Mouse (Mus musculus) lung, embryonic 15.5 days (tissue): ENCODE data around the gene Gm17657. TPM values are rescaled to one million over a fixed set of nuclear protein-coding genes. Genes with fewer than 3 reads are reported as not detected.
"Not testable (repeated sequence)": the region's sequence is repeated elsewhere in the genome, so short reads cannot be mapped to it uniquely, and the experiment has no call there.

Experiments
- ATAC-seq: fragments of 200-750 bp; cut with Nextera tagmentation; 2 replicates; pipeline ENCODE4 v1.8.0; 2017; ENCODE audit warnings: moderate number of reproducible peaks, borderline replicate concordance; ENCODE audit not compliant: low FRiP score, low TSS enrichment; ENCODE audit errors: extremely low read depth
- H3K27ac ChIP-seq: fragments of 300-500 bp; sonication (generic); 2 replicates; pipeline ENCODE4 v1.5.1; 2015; ENCODE audit warnings: moderate library complexity, mild to moderate bottlenecking, inconsistent platforms
- H3K27me3 ChIP-seq: fragments of 300-500 bp; sonication (generic); 2 replicates; pipeline ENCODE4 v1.6.1; 2015; ENCODE audit warnings: inconsistent platforms
- H3K36me3 ChIP-seq: fragments of 300-500 bp; sonication (generic); 2 replicates; pipeline ENCODE4 v1.6.1; 2015; ENCODE audit warnings: inconsistent platforms
- H3K4me1 ChIP-seq: fragments of 300-500 bp; sonication (generic); 2 replicates; pipeline ENCODE4 v1.6.1; 2015; ENCODE audit warnings: inconsistent platforms
- H3K4me2 ChIP-seq: fragments of 300-500 bp; sonication (generic); 2 replicates; pipeline ENCODE4 v1.6.1; 2015; ENCODE audit warnings: inconsistent platforms, mild to moderate bottlenecking, moderate library complexity
- H3K4me3 ChIP-seq: fragments of 300-500 bp; sonication (generic); 2 replicates; pipeline ENCODE4 v1.5.1; 2015; ENCODE audit warnings: mild to moderate bottlenecking, inconsistent platforms
- H3K9ac ChIP-seq: fragments of 300-500 bp; sonication (generic); 2 replicates; pipeline ENCODE4 v1.6.1; 2015; ENCODE audit warnings: inconsistent platforms
- H3K9me3 ChIP-seq: fragments of 300-500 bp; sonication (generic); 2 replicates; pipeline ENCODE4 v1.6.1; 2016; ENCODE audit warnings: inconsistent platforms
- WGBS: fragments of 180-500 bp; shearing (Covaris S2); methylation state at CpG from one replicate; pipeline ENCODE4 v1.1.7; 2015; 5-methylcytosine and 5-hydroxymethylcytosine counted together
- polyA plus RNA-seq: library from polyadenylated mRNA; unstranded; fragments of >200 nt; fragmentation: Nextera tagmentation; extraction: Ambion mirVana; gene quantifications from 2 replicates; pipeline ENCODE4 v1.2.1, GENCODE M21; 2015

Gene Gm17657
- polyA plus RNA-seq, 1 experiment from 2014 or later = not detected

- H3K36me3 ChIP-seq = no peaks in the 10 kb centered on the region
- H3K9me3 ChIP-seq = no peaks in the 10 kb centered on the region
- WGBS = 59% methylated on average over 2 of the region's 2 CpGs
- no peak overlapping the region for H3K9ac ChIP-seq
- no peak overlapping the region for H3K27ac ChIP-seq
- H3K4me3 ChIP-seq = no peak overlapping the region
- H3K4me1 ChIP-seq = peaks cover 13% of the 10 kb centered on the region
- ATAC-seq = no peak
- H3K27me3 ChIP-seq = no peaks in the 10 kb centered on the region
- H3K4me2 ChIP-seq = no peak overlapping the region
These were observed 5.4 kb downstream of the Gm17657 start for GRCm38 (mm10) chr17:29544064-29544463.

GRCm38 (mm10) chr17:29542831-29543690 is 6.4 kb downstream of the Gm17657 start:
- 80% methylated on average over 19 of the region's 19 CpGs for WGBS
- no peak for ATAC-seq
- Histone ChIP-seq H3K4me3 (no peak overlapping the region), H3K27ac (no peak overlapping the region), H3K4me2 (no peak overlapping the region), H3K9ac (no peak overlapping the region), H3K36me3 (no peaks in the 10 kb centered on the region), H3K9me3 (no peaks in the 10 kb centered on the region), H3K27me3 (no peaks in the 10 kb centered on the region), H3K4me1 (peaks cover 13% of the 10 kb centered on the region)

GRCm38 (mm10) chr17:29541419-29541818 is 8.0 kb downstream of the Gm17657 start:
- 39% methylated on average over 14 of the region's 14 CpGs for WGBS
- Histone ChIP-seq H3K4me1 (peaks cover 13% of the 10 kb centered on the region), H3K27ac (peak overlapping the region; percentile 66), H3K4me3 (no peak overlapping the region), H3K36me3 (no peaks in the 10 kb centered on the region), H3K27me3 (no peaks in the 10 kb centered on the region), H3K9me3 (no peaks in the 10 kb centered on the region), H3K4me2 (no peak overlapping the region), H3K9ac (no peak overlapping the region)
- peak; percentile 85 for ATAC-seq

GRCm38 (mm10) chr17:29540426-29540825 is 9.0 kb downstream of the Gm17657 start:
- Histone ChIP-seq H3K4me1 (peaks cover 13% of the 10 kb centered on the region), H3K4me2 (no peak overlapping the region), H3K36me3 (no peaks in the 10 kb centered on the region), H3K4me3 (no peak overlapping the region), H3K9me3 (no peaks in the 10 kb centered on the region), H3K27ac (no peak overlapping the region), H3K9ac (no peak overlapping the region), H3K27me3 (no peaks in the 10 kb centered on the region)
- 87% methylated on average over 8 of the region's 8 CpGs for WGBS
- no peak for ATAC-seq

GRCm38 (mm10) chr17:29533866-29534265 is 15.6 kb downstream of the Gm17657 start:
- H3K9ac ChIP-seq = no peak overlapping the region
- H3K27ac ChIP-seq = no peak overlapping the region
- no peaks in the 10 kb centered on the region for H3K27me3 ChIP-seq
- no peaks in the 10 kb centered on the region for H3K36me3 ChIP-seq
- no peak for ATAC-seq
- peaks cover 6% of the 10 kb centered on the region for H3K4me1 ChIP-seq
- WGBS = 84% methylated on average over 11 of the region's 11 CpGs
- no peaks in the 10 kb centered on the region for H3K9me3 ChIP-seq
- no peak overlapping the region for H3K4me3 ChIP-seq
- H3K4me2 ChIP-seq = no peak overlapping the region

- no peaks in the 10 kb centered on the region for H3K27me3 ChIP-seq
- peaks cover 6% of the 10 kb centered on the region for H3K4me1 ChIP-seq
- no peak overlapping the region for H3K9ac ChIP-seq
- no peaks in the 10 kb centered on the region for H3K36me3 ChIP-seq
- ATAC-seq = peak; percentile 14; the same call in 1 of the 2 replicates
- H3K4me3 ChIP-seq = no peak overlapping the region
- WGBS = 45% methylated on average over 10 of the region's 10 CpGs
- no peak overlapping the region for H3K27ac ChIP-seq
- H3K4me2 ChIP-seq = no peak overlapping the region
- no peaks in the 10 kb centered on the region for H3K9me3 ChIP-seq
These were observed 17.6 kb downstream of the Gm17657 start for GRCm38 (mm10) chr17:29531757-29532384.

- no peak overlapping the region for H3K27ac ChIP-seq
- ATAC-seq = no peak; the same call in 1 of the 2 replicates
- H3K9me3 ChIP-seq = no peaks in the 10 kb centered on the region
- no peak overlapping the region for H3K4me2 ChIP-seq
- H3K4me3 ChIP-seq = no peak overlapping the region
- WGBS = 75% methylated on average over 9 of the region's 9 CpGs
- H3K9ac ChIP-seq = no peak overlapping the region
- no peaks in the 10 kb centered on the region for H3K27me3 ChIP-seq
- H3K36me3 ChIP-seq = no peaks in the 10 kb centered on the region
- peaks cover 6% of the 10 kb centered on the region for H3K4me1 ChIP-seq
These were observed 18.2 kb downstream of the Gm17657 start for GRCm38 (mm10) chr17:29531278-29531677.

GRCm38 (mm10) chr17:29530508-29530907 is 18.9 kb downstream of the Gm17657 start:
- H3K4me3 ChIP-seq = no peak overlapping the region
- WGBS = 59% methylated on average over 6 of the region's 6 CpGs
- no peak overlapping the region for H3K27ac ChIP-seq
- no peaks in the 10 kb centered on the region for H3K36me3 ChIP-seq
- no peak overlapping the region for H3K4me2 ChIP-seq
- no peaks in the 10 kb centered on the region for H3K9me3 ChIP-seq
- no peaks in the 10 kb centered on the region for H3K27me3 ChIP-seq
- no peak for ATAC-seq
- H3K4me1 ChIP-seq = peaks cover 6% of the 10 kb centered on the region
- H3K9ac ChIP-seq = no peak overlapping the region

- Histone ChIP-seq H3K27ac (no peak overlapping the region), H3K36me3 (no peaks in the 10 kb centered on the region), H3K27me3 (no peaks in the 10 kb centered on the region), H3K9me3 (no peaks in the 10 kb centered on the region), H3K9ac (no peak overlapping the region), H3K4me1 (peaks cover 6% of the 10 kb centered on the region), H3K4me3 (no peak overlapping the region), H3K4me2 (no peak overlapping the region)
- no peak for ATAC-seq
- WGBS = 59% methylated on average over 8 of the region's 8 CpGs
These were observed 20.8 kb downstream of the Gm17657 start for GRCm38 (mm10) chr17:29528568-29529187.

GRCm38 (mm10) chr17:29525613-29526012 is 23.8 kb downstream of the Gm17657 start:
- H3K27me3 ChIP-seq = no peaks in the 10 kb centered on the region
- no peak overlapping the region for H3K4me3 ChIP-seq
- H3K4me2 ChIP-seq = no peak overlapping the region
- H3K4me1 ChIP-seq = no peaks in the 10 kb centered on the region
- H3K36me3 ChIP-seq = no peaks in the 10 kb centered on the region
- ATAC-seq = no peak
- no peak overlapping the region for H3K27ac ChIP-seq
- WGBS = 81% methylated on average over 2 of the region's 2 CpGs
- H3K9me3 ChIP-seq = no peaks in the 10 kb centered on the region
- no peak overlapping the region for H3K9ac ChIP-seq

GRCm38 (mm10) chr17:29519731-29520130 is 29.7 kb downstream of the Gm17657 start:
- no peaks in the 10 kb centered on the region for H3K27me3 ChIP-seq
- H3K9ac ChIP-seq = no peak overlapping the region
- no peak overlapping the region for H3K4me3 ChIP-seq
- no peak overlapping the region for H3K27ac ChIP-seq
- ATAC-seq = no peak
- H3K4me2 ChIP-seq = no peak overlapping the region
- H3K36me3 ChIP-seq = no peaks in the 10 kb centered on the region
- no peaks in the 10 kb centered on the region for H3K4me1 ChIP-seq
- 66% methylated on average over 8 of the region's 8 CpGs for WGBS
- H3K9me3 ChIP-seq = no peaks in the 10 kb centered on the region

GRCm38 (mm10) chr17:29518665-29519064 is 30.8 kb downstream of the Gm17657 start:
- H3K27me3 ChIP-seq, H3K9me3 ChIP-seq, H3K4me3 ChIP-seq, H3K4me1 ChIP-seq, H3K36me3 ChIP-seq, ATAC-seq, H3K4me2 ChIP-seq, H3K9ac ChIP-seq, H3K27ac ChIP-seq: not testable (repeated sequence)
- WGBS = 80% methylated on average over 5 of the region's 5 CpGs
